Mouse (Mus musculus): ENCODE results near the gene Naa16. TPM values are rescaled to one million over a fixed set of nuclear protein-coding genes. Genes with fewer than 3 reads are reported as not detected.
A peak's percentile ranks its signal among the peaks of the same experiment; 100 is the strongest.

The Naa16 gene
- polyA plus RNA-seq, 1 experiment from 2014 or later: 48.5 TPM

GRCm38 (mm10) chr14:79298314-79298992 is 92.1 kb downstream of the Naa16 start:
- Histone ChIP-seq H3K36me3 (ENCODE audit: control insufficient read depth, insufficient read depth, low read length) (no peaks in the 10 kb centered on the region), H3K4me2 (ENCODE audit: low read depth, low read length, severe bottlenecking) (peak overlapping the region; percentile 29; the same call in 1 of the 2 replicates), H3K9me3 (ENCODE audit: control insufficient read depth, low read length) (no peaks in the 10 kb centered on the region), H3K27me3 (ENCODE audit: control insufficient read depth, insufficient read depth, low read length) (no peaks in the 10 kb centered on the region), H3K9ac (ENCODE audit: low read length) (no peak overlapping the region), H3K4me3 (ENCODE audit: low read depth, low read length) (peak overlapping the region; percentile 5; the same call in 1 of the 2 replicates), H3K27ac (ENCODE audit: low read depth, low read length) (no peak overlapping the region), H3K4me1 (replicated peaks; ENCODE audit: control insufficient read depth, insufficient read depth, low read length) (peaks cover 24% of the 10 kb centered on the region)
- no peak for ATAC-seq (replicated peaks; ENCODE audit: low FRiP score)
- no peak for DNase-seq (ENCODE audit: low spot score)
- 70% methylated on average over 7 of the region's 7 CpGs for WGBS

GRCm38 (mm10) chr14:79296836-79297235 is 93.7 kb downstream of the Naa16 start:
- H3K27me3 ChIP-seq (ENCODE audit: control insufficient read depth, insufficient read depth, low read length): no peaks in the 10 kb centered on the region
- peaks cover 29% of the 10 kb centered on the region for H3K4me1 ChIP-seq (replicated peaks; ENCODE audit: control insufficient read depth, insufficient read depth, low read length)
- 42% methylated on average over 5 of the region's 5 CpGs for WGBS
- 0 out of 2 replicates have a peak overlapping the region, but pooled peaks have one; percentile 5 for H3K4me2 ChIP-seq (ENCODE audit: low read depth, low read length, severe bottlenecking)
- H3K9me3 ChIP-seq (ENCODE audit: control insufficient read depth, low read length): no peaks in the 10 kb centered on the region
- H3K4me3 ChIP-seq (ENCODE audit: low read depth, low read length): no peak overlapping the region
- ATAC-seq (replicated peaks; ENCODE audit: low FRiP score): no peak
- H3K27ac ChIP-seq (ENCODE audit: low read depth, low read length): no peak overlapping the region
- no peak for DNase-seq (ENCODE audit: low spot score)
- H3K9ac ChIP-seq (ENCODE audit: low read length): no peak overlapping the region
- no peaks in the 10 kb centered on the region for H3K36me3 ChIP-seq (ENCODE audit: control insufficient read depth, insufficient read depth, low read length)

GRCm38 (mm10) chr14:79296201-79296600 is 94.4 kb downstream of the Naa16 start:
- Histone ChIP-seq H3K36me3 (ENCODE audit: control insufficient read depth, insufficient read depth, low read length) (no peaks in the 10 kb centered on the region), H3K4me3 (ENCODE audit: low read depth, low read length) (no peak overlapping the region), H3K9me3 (ENCODE audit: control insufficient read depth, low read length) (no peaks in the 10 kb centered on the region), H3K4me2 (ENCODE audit: low read depth, low read length, severe bottlenecking) (no peak overlapping the region), H3K27ac (ENCODE audit: low read depth, low read length) (no peak overlapping the region), H3K9ac (ENCODE audit: low read length) (no peak overlapping the region), H3K4me1 (replicated peaks; ENCODE audit: control insufficient read depth, insufficient read depth, low read length) (peaks cover 33% of the 10 kb centered on the region), H3K27me3 (ENCODE audit: control insufficient read depth, insufficient read depth, low read length) (no peaks in the 10 kb centered on the region)
- no peak for DNase-seq (ENCODE audit: low spot score)
- ATAC-seq (replicated peaks; ENCODE audit: low FRiP score): no peak
- WGBS: 89% methylated on average over 7 of the region's 7 CpGs

DNA sequence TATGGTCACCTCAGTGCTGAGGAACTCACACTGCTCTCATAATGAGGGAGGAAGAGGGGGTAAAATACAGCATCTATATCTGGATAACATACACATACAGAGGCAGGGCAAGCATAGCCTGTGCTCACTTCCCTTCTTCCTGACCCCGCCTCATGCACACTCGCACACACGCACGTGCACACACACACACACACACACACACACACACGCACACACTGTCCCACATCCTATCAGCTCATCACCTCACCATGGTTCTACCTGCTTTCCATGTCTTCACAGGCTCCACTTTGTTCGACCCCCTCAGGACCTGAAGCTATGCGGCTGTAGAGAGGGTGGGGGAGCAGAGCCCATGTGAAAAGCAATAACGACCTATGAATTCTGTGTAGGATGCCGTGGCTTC is 95.0 kb downstream of the Naa16 start:
- Histone ChIP-seq H3K27ac (ENCODE audit: low read depth, low read length) (no peak overlapping the region), H3K27me3 (ENCODE audit: control insufficient read depth, insufficient read depth, low read length) (no peaks in the 10 kb centered on the region), H3K4me1 (replicated peaks; ENCODE audit: control insufficient read depth, insufficient read depth, low read length) (peaks cover 37% of the 10 kb centered on the region), H3K4me3 (ENCODE audit: low read depth, low read length) (no peak overlapping the region), H3K4me2 (ENCODE audit: low read depth, low read length, severe bottlenecking) (no peak overlapping the region), H3K36me3 (ENCODE audit: control insufficient read depth, insufficient read depth, low read length) (no peaks in the 10 kb centered on the region), H3K9ac (ENCODE audit: low read length) (no peak overlapping the region), H3K9me3 (ENCODE audit: control insufficient read depth, low read length) (no peaks in the 10 kb centered on the region)
- ATAC-seq (replicated peaks; ENCODE audit: low FRiP score) (no peak), DNase-seq (ENCODE audit: low spot score) (no peak)
- WGBS: 85% methylated on average over 9 of the region's 9 CpGs

GRCm38 (mm10) chr14:79294950-79295349 is 95.6 kb downstream of the Naa16 start:
- H3K27ac ChIP-seq (ENCODE audit: low read depth, low read length): no peak overlapping the region
- no peak for DNase-seq (ENCODE audit: low spot score)
- ATAC-seq (replicated peaks; ENCODE audit: low FRiP score): no peak
- H3K36me3 ChIP-seq (ENCODE audit: control insufficient read depth, insufficient read depth, low read length): no peaks in the 10 kb centered on the region
- peaks cover 37% of the 10 kb centered on the region for H3K4me1 ChIP-seq (replicated peaks; ENCODE audit: control insufficient read depth, insufficient read depth, low read length)
- H3K9ac ChIP-seq (ENCODE audit: low read length): no peak overlapping the region
- H3K4me3 ChIP-seq (ENCODE audit: low read depth, low read length): no peak overlapping the region
- no peak overlapping the region for H3K4me2 ChIP-seq (ENCODE audit: low read depth, low read length, severe bottlenecking)
- 75% methylated on average over 5 of the region's 5 CpGs for WGBS
- no peaks in the 10 kb centered on the region for H3K27me3 ChIP-seq (ENCODE audit: control insufficient read depth, insufficient read depth, low read length)
- no peaks in the 10 kb centered on the region for H3K9me3 ChIP-seq (ENCODE audit: control insufficient read depth, low read length)

GRCm38 (mm10) chr14:79294051-79294814 is 96.3 kb downstream of the Naa16 start:
- no peak overlapping the region for H3K27ac ChIP-seq (ENCODE audit: low read depth, low read length)
- H3K4me2 ChIP-seq (ENCODE audit: low read depth, low read length, severe bottlenecking): no peak overlapping the region
- peaks cover 39% of the 10 kb centered on the region for H3K4me1 ChIP-seq (replicated peaks; ENCODE audit: control insufficient read depth, insufficient read depth, low read length)
- H3K4me3 ChIP-seq (ENCODE audit: low read depth, low read length): no peak overlapping the region
- H3K9me3 ChIP-seq (ENCODE audit: control insufficient read depth, low read length): no peaks in the 10 kb centered on the region
- no peaks in the 10 kb centered on the region for H3K27me3 ChIP-seq (ENCODE audit: control insufficient read depth, insufficient read depth, low read length)
- 85% methylated on average over 8 of the region's 8 CpGs for WGBS
- H3K36me3 ChIP-seq (ENCODE audit: control insufficient read depth, insufficient read depth, low read length): no peaks in the 10 kb centered on the region
- no peak for DNase-seq (ENCODE audit: low spot score)
- no peak overlapping the region for H3K9ac ChIP-seq (ENCODE audit: low read length)
- ATAC-seq (replicated peaks; ENCODE audit: low FRiP score): no peak

DNA sequence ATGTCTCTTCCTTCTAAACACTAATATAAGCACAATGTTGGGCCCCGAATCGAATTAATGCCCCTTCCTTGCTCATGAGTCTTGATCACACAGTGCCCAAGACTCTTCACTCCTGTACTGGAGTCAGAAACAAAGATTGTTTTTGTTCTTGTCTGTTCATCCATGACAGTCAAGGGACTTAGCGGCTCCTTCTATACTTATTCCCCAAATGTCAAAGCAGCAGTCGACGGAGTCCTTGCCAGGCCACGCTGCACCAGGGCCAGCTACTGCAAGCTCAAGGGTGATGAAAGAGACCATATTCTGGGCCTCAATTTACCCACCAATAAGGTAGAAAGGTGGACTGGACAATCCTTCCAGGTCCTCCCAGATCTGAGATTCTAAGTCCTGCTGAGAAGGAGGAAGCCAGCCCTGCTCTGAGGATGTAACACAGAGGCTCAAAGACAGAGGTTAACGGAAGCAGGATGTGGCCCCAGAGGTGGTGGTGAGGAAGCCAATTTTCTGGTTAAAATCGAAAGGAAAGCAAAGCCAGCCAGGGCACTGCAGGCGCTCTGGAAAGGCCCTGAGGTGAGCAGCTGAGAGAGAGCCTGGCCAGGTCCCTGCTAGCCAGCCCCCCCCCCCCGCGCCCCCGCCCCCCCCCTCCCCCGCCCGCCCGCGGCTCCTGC is 97.3 kb downstream of the Naa16 start:
- Histone ChIP-seq H3K4me1 (replicated peaks; ENCODE audit: control insufficient read depth, insufficient read depth, low read length) (peaks cover 37% of the 10 kb centered on the region), H3K9ac (ENCODE audit: low read length) (no peak overlapping the region), H3K4me2 (ENCODE audit: low read depth, low read length, severe bottlenecking) (no peak overlapping the region), H3K36me3 (ENCODE audit: control insufficient read depth, insufficient read depth, low read length) (no peaks in the 10 kb centered on the region; the same call in 1 of the 2 replicates), H3K27ac (ENCODE audit: low read depth, low read length) (no peak overlapping the region), H3K9me3 (ENCODE audit: control insufficient read depth, low read length) (no peaks in the 10 kb centered on the region), H3K4me3 (ENCODE audit: low read depth, low read length) (no peak overlapping the region), H3K27me3 (ENCODE audit: control insufficient read depth, insufficient read depth, low read length) (no peaks in the 10 kb centered on the region)
- no peak for ATAC-seq (replicated peaks; ENCODE audit: low FRiP score)
- no peak for DNase-seq (ENCODE audit: low spot score)
- WGBS: 31% methylated on average over 9 of the region's 16 CpGs

- H3K4me2 ChIP-seq (ENCODE audit: low read depth, low read length, severe bottlenecking): no peak overlapping the region
- ATAC-seq (replicated peaks; ENCODE audit: low FRiP score): no peak
- H3K27ac ChIP-seq (ENCODE audit: low read depth, low read length): no peak overlapping the region; the same call in 1 of the 2 replicates
- no peaks in the 10 kb centered on the region; the same call in 1 of the 2 replicates for H3K36me3 ChIP-seq (ENCODE audit: control insufficient read depth, insufficient read depth, low read length)
- 79% methylated on average over 4 of the region's 4 CpGs for WGBS
- H3K4me1 ChIP-seq (replicated peaks; ENCODE audit: control insufficient read depth, insufficient read depth, low read length): peaks cover 31% of the 10 kb centered on the region
- H3K4me3 ChIP-seq (ENCODE audit: low read depth, low read length): no peak overlapping the region
- H3K9me3 ChIP-seq (ENCODE audit: control insufficient read depth, low read length): no peaks in the 10 kb centered on the region
- DNase-seq (ENCODE audit: low spot score): no peak
- no peak overlapping the region for H3K9ac ChIP-seq (ENCODE audit: low read length)
- H3K27me3 ChIP-seq (ENCODE audit: control insufficient read depth, insufficient read depth, low read length): no peaks in the 10 kb centered on the region
Measured at GRCm38 (mm10) chr14:79291629-79292028, 98.9 kb downstream of the Naa16 start.

Measured in forebrain, embryonic 11.5 days (tissue).